Mouse (Mus musculus) yolk sac, embryonic 10.5 days (tissue): ENCODE measurements at regions not wholly inside any gene's neighbourhood (a gene's known extent, or its start where the extent isn't known, plus 50 kb on each side); places are given as distances from the start of the nearest gene placed in this dataset.

Experiments
- DNase-seq: peaks from one replicate; pipeline ENCODE4 v3.0.0-alpha.2; 2017; ENCODE audit warnings: low spot score

- DNase-seq = no peak
Measured at GRCm38 (mm10) chr6:111911997-111912396, 361.6 kb upstream of the Lmcd1 start.

GRCm38 (mm10) chr6:111913771-111914405 is 359.7 kb upstream of the Lmcd1 start:
- DNase-seq = no peak

GRCm38 (mm10) chr6:111917248-111917721 is 356.3 kb upstream of the Lmcd1 start:
- no peak for DNase-seq

GRCm38 (mm10) chr6:111917868-111918597 is 355.5 kb upstream of the Lmcd1 start:
- DNase-seq = no peak

- DNase-seq = no peak
Measured at GRCm38 (mm10) chr6:111932596-111932995, 341.0 kb upstream of the Lmcd1 start.

- no peak for DNase-seq
Measured at GRCm38 (mm10) chr6:111954401-111954800, 319.2 kb upstream of the Lmcd1 start.

- DNase-seq = no peak
Measured at GRCm38 (mm10) chr6:111965766-111966165, 307.8 kb upstream of the Lmcd1 start.

GRCm38 (mm10) chr6:111985452-111985851 is 288.1 kb upstream of the Lmcd1 start:
- no peak for DNase-seq

GRCm38 (mm10) chr6:111995823-111996222 is 277.7 kb upstream of the Lmcd1 start:
- no peak for DNase-seq

- no peak for DNase-seq
Measured at GRCm38 (mm10) chr6:112003784-112004471, 269.6 kb upstream of the Lmcd1 start.

GRCm38 (mm10) chr6:112026261-112027205 is 247.0 kb upstream of the Lmcd1 start:
- no peak for DNase-seq

- DNase-seq = no peak
Measured at GRCm38 (mm10) chr6:112050548-112051184, 222.9 kb upstream of the Lmcd1 start.

- DNase-seq = no peak
Measured at GRCm38 (mm10) chr6:112052193-112052592, 221.4 kb upstream of the Lmcd1 start.

- DNase-seq = no peak
Measured at GRCm38 (mm10) chr6:112057895-112058294, 215.7 kb upstream of the Lmcd1 start.

- no peak for DNase-seq
Measured at GRCm38 (mm10) chr6:112062956-112063355, 210.6 kb upstream of the Lmcd1 start.

- DNase-seq = peak; percentile 7
Measured at GRCm38 (mm10) chr6:112090597-112090996, 183.0 kb upstream of the Lmcd1 start.

- DNase-seq = peak; percentile 15
Measured at GRCm38 (mm10) chr6:112091125-112091763, 182.3 kb upstream of the Lmcd1 start.

GRCm38 (mm10) chr6:112093300-112093699 is 180.3 kb upstream of the Lmcd1 start:
- no peak for DNase-seq

- no peak for DNase-seq
Measured at GRCm38 (mm10) chr6:112097699-112098098, 175.9 kb upstream of the Lmcd1 start.

- no peak for DNase-seq
Measured at GRCm38 (mm10) chr6:112108651-112109050, 164.9 kb upstream of the Lmcd1 start.

GRCm38 (mm10) chr6:112119180-112119579 is 154.4 kb upstream of the Lmcd1 start:
- DNase-seq = no peak
